Mouse (Mus musculus): ENCODE results near the gene Egr2.
A peak's percentile ranks its signal among the peaks of the same experiment; 100 is the strongest.

Gene Egr2

DNA sequence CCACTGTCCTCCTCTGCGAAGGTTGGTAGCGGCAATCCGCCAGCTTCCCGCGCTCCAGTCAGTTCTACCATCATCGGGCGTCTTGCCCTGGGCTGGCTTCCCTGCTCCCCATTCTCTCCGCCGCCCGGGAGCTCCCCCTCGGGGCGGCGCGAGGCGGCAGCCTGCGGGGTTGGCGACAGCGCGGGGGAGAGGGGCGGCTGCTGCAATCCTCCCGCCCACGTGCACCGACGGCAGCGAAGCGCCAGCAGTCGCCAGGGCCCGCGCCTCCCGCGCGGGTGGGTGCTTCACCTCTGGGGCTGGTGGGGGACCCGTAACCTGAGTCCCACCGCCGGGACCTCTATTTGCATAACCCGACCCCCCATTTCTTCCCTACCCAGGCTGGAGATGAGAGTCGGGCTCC lies at the start of gene Egr2:
TSS of gene Egr2 (plus strand) at position 220 of the 400 bp plus-strand sequence.
- no peak for DNase-seq (ENCODE audit: low read depth)

DNA sequence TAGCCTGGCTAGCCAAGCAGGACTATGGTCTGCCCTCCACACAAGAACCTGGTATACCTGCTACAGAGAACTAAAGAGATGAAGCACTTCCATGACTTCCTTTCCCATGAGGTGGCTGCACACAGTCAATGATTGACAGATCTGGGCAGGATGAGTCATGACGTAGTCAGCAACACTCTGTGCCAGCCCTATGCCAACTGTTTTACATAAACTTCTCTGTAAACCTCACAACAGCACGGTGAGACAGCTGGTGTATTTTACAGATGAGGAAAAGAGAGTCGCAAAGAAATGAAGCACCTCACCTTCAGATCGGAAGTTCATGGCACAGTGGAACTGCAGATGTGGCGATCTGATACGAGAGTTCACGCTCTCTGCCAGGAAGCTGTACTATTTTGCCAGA lies 47.8 kb upstream of the Egr2 start:
- DNase-seq (ENCODE audit: low read depth): no peak

DNA sequence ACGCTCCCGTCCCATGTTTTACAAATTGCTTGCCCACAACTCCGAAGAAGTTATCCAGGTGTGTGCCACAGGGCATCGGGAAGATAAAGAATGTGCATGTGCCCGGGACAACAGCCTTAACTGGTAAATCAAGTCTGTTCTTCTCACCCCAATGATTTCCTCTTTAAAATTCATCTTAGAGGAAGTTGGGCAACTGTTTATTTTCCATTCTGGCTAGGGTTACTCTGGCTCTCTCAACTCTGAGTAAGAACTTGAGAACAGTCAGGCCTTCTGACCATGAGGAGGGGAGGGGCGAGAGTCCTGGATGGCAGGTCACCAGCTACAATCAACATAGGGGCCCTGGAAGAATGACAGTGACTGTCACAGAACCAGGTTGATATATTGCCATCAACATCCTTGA lies 45.4 kb upstream of the Egr2 start:
- no peak for DNase-seq (ENCODE audit: low read depth)

DNA sequence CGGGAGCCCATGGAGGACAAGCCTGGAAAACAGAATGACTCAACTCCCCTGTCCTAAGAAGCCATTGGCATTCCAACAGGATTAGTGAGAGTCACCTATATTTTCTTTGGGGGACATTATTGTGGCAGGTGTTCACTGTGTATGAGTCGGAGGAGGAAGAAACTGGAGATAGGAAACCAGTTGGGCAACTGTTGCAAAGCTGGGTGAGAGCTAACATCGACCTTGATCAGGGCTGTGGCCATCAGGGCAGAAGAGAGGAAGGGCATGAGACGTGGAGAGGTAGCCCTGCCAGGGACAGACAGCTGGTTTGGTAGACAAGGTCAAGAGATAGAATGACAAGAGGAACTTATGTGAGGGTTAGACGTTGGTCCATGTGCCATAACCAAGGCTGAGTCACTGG lies 44.6 kb upstream of the Egr2 start:
- no peak for DNase-seq (ENCODE audit: low read depth)

DNA sequence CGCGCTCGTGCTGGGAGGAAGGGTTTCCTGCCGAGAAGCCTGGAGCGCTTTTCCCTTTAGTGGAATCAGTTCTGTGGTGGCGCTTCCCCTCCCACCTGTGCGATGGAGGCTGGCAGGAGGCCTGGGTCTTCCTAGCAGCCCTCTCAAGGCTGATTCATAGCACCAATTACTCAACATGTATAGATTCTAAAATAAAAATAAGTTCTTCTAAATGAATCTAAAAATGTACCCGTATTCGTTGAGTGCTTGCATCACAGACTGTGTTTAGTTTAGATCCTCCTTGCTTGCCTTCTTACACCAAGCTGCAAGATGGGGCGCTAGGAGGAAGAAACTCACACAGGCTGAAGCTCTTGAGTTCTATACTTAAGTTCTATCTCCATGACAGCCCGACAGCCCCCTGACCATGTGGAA lies 43.1 kb upstream of the Egr2 start:
- DNase-seq (ENCODE audit: low read depth): no peak

DNA sequence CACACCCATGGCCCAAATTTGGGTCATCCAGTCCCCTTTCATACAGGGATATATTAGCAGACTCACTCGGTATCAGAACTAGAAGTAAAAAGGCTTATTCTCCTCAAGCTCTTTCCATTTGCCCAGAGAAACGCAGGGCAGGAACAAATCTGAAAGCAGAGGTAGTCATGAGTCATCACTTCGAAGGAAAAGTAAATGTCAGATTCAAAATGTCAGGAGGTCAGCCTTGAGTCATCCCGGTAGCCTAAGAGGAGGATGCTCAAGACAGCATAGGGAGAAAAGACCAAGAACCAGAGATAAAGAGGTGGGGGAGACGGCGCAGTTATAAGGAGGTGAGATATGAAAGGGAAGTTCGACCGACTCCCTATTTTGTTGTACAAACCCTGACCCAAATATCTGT lies 41.7 kb upstream of the Egr2 start:
- no peak for DNase-seq (ENCODE audit: low read depth)

DNA sequence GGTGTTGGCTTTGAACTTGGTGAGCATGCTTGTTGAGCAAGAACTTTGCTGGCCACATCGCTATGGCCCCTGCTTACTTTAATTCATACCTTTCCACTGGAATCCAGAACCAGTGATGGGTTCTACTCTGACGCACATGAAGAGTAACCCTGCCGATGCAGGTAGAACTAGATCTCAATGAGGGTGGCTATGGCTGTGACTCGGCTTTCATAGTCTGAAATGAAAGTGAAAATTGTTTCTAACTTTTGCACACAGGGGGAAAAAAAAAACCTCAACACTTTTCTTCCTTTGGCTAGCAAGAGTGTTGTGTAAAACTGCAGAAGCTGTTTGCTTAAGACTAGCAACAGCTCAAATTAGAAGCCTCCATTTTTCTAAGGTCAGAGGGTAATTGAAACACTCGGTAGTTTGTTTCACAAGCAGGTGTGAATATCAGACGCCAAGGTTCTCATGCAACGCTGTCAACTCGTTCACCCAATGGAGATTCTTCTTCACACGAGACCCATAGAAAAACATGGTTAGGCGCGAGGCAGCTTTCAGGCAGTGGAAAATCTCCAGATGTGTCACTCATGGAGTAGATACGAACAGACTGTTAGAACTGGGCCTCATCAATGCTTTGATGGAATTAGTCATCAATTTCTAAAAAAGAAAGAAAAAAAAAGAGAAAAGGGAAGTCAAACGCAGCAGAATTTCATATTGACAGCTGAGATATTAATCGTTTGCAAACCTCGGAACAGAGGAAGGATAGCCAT lies 38.0 kb upstream of the Egr2 start:
- DNase-seq (ENCODE audit: low read depth): no peak

DNA sequence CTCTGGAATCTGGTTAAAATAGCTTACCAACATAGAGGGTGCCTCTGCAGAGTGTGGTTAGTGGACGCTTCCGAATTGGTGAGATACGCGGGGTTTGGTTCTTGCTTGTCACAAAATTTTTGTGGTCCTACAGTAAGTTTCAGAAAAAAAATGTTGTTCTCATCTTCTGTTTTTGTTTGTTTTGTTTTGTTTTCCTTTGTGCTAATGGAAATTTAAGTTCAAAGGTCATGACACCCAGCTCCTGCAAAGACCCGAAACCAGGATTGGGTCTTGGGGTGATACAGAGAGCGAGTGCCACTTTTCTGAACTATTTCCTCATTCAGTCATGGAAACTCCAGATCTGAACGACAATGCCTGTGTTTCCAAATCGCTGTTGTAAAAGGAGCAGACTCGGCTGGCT lies 37.3 kb upstream of the Egr2 start:
- DNase-seq (ENCODE audit: low read depth): no peak

DNA sequence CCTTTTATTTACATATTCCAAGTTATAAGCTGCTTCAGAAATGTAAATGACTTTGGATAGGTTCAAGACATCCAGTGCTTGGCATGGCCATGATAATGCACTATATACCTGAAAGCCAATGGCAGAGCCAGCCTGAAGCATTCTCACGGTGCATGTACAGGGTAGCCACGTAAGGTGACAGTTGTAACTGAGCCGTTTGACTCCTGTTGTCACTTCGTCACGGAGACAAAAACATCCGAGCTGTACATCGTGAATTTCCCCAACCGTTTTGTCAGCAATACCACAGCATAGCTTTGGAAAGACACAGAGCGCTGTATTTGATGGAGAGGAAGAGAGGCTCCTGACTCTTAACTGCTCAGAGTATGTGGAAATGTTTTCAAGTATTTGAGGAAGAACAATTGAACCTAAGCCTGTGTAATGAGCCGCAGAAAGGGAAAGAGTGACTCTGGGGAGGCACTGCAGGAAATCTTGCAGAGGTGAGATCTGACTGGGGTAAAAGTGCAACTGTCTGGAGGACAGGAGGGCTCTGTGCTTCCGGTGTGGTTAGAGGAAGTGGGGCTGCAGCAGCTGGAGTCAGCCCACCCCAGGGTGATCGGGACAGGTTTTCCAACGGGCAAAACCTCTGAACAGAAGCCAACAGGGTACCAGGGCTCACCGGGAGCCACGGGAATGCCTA lies 31.8 kb upstream of the Egr2 start:
- no peak for DNase-seq (ENCODE audit: low read depth)

DNA sequence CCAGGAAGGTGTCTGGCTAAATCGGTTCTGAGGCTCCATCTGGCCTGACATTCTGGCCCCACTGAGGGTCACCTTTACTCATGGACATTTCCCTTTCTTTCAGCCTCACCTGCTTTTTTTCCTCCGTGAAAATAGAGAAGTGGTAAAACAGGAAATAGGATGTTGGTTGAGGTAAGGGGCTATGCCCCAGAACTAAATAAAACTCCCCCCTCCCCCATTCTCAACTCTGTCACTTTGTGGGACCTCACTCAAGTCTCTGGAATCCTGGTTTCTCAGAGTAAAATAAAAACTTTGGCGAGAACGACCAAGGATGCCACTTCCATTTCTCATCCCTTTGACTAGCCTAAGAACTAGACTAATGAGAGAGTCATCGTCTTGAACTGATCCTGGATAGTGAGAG lies 31.2 kb upstream of the Egr2 start:
- no peak for DNase-seq (ENCODE audit: low read depth)

DNA sequence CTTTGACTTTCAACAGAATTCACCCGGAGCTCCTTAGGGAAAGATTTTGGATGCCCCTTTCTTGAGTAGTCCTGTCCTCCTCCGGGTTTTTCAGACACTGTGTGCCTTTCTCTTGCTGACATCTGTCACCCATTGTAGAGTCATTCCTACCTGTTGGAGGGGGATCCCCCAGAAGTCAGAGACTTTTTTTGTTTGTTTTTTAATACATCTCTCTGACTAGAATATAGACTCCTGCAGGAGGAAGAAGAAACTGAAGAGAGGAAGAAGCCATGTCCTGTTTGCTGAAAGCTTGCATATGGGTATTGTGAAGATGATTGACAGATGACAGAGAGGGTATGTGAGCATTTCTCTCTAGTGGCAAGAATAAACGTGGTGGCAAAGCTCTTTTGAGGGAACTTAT lies 30.0 kb upstream of the Egr2 start:
- no peak for DNase-seq (ENCODE audit: low read depth)

DNA sequence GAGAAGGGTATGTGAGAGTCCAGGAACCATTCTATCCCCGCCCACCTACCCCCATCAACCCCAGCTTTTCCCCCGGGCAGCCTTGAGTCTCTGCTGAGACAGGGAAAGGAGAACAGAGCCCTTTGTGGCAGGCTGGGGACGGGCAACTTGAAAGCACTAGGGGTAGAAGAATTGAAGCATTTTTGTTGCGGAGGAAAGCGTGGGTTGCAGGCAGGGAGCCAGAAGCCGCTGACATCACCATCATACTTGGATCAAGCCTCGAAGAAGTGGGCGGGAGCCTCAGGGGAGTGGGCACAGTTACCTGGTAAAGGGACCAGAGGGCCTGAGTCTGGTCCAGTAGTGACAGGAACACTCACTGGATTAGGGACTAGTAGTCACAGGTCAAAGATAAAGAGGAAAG lies 23.1 kb upstream of the Egr2 start:
- no peak for DNase-seq (ENCODE audit: low read depth)

DNA sequence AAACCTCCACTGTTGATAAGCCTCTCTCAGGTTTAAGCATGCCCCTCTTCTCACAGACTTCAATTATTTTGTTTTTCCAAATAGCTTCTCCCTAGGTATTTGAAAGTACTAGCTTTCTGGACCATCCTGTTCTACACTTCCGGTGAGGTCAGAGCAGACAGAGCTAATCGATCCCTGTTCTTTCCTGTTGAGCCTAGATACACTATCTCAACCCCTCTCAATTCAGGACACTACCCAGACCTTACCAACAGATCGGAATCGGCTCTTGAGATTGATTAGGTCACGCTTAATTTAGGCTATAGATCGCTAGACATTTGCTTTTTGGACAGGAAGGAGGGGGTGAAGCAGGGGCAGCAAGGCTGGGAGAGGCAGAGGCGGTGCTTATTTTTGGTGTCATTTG lies 22.4 kb upstream of the Egr2 start:
- DNase-seq (ENCODE audit: low read depth): no peak

DNA sequence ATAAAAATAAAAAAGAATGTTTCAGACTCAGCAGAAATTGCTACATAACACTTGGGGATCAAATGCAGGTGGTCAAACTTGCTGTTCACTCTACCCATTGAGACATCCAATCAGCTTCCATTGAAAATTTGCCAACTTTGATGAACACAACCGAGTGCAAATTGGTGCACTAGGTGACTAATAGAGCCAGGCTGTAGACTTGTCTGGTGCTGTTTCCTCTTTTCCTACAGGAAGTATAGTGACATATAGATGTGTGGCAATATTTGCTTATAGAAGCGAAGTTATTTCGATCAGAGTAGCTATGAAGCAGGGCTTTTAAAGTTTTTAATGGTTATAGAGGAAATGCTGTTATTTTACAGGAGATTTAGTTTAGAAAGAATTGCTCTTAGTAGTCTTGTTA lies 16.5 kb upstream of the Egr2 start:
- no peak for DNase-seq (ENCODE audit: low read depth)

DNA sequence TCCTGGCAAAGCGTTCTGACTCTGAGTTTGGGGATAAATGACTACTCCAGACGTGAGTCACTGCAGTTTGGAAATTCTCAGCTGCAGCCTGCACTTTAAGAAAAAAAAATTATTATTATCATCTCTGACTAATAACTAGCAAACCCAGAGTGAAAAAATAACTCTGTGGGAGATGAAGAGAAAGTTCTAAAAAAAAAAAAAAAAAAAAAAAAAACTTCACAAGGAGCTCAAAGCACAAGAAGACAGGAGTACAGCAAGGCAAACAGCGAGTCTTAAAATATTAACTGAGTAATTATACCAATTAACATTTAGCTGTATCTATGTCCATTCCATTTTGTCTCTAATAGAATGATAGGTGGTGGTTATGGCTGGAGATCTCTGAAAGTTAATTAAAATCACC lies 11.1 kb upstream of the Egr2 start:
- no peak for DNase-seq (ENCODE audit: low read depth)

DNA sequence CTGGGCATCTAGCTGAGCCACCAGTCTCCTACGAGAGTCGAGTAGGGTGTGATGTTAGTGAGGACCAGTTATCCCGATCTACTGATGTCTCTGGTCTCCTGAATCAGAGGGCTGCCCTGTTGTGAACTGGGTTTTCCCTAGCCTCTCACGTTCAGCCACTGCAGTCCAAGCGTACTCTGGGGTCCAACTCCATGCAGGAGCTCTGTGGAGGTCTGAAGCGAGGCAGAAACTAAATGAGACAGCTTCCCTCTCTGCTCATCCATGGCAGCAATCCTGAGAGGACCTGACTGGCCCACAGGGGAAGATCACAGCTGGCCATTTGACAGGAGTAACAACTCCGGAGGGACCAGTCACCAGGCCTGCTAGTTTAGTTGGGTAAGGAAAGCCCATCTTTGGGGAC lies 10.6 kb upstream of the Egr2 start:
- no peak for DNase-seq (ENCODE audit: low read depth)

DNA sequence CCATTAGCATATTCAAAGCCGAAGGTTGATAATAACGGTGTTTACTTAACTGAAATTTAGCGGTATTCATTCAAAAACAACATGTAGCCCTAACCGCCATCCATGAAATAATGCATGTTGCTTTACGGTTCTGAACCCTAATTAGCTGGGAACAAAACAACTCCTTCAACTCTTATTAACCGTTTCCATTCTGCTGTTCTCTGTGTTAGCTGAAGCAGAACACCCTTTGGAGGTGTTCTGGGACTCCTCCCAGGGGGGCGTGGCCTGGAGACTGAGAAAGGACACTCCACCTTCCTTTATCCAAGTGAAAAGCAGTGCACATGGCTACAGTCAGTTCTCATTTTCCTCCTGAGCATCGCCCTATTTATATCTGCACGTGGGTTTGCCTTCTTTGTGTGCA lies 8.8 kb upstream of the Egr2 start:
- no peak for DNase-seq (ENCODE audit: low read depth)

DNA sequence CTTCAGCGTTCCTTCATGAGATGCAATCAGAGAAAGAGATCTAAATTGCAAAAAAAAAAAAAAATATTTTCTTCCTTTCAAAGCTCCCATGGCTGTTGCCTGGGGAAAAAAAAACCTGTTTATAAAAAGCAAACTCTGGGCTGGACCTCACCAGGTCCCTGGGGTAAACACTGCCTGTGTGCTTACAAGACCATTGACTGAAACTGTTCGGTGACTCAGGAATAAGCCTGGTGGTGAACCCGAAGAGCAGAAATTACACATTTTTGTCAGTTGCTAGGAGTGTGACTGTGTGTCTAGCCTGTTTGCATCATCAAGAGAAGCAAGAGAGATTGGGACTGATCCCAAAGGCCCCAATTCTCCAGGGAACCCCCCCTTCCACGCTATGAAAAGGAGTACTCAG lies 5.5 kb upstream of the Egr2 start:
- DNase-seq (ENCODE audit: low read depth): no peak

DNA sequence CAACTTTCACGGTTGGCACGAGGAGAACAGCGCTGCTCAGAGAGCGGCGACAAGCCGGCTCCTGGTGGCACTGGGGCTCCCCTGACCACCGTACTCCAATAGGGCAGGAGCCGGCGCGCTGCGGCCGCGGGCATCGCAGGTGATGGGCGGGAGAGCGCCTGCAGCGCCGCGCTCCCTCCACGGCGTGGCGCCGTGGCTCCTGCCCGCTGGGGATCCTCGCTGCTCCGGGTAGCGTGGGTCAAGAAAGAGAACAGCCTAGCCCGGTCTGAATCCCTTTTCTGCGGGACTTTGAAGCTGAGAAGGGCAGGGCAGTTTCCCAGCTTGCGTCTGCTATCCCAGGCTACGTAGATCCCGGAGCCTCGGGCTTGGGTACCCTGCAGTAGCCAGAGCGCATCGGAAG lies 697 bp downstream of the Egr2 start:
- no peak for DNase-seq (ENCODE audit: low read depth)

DNA sequence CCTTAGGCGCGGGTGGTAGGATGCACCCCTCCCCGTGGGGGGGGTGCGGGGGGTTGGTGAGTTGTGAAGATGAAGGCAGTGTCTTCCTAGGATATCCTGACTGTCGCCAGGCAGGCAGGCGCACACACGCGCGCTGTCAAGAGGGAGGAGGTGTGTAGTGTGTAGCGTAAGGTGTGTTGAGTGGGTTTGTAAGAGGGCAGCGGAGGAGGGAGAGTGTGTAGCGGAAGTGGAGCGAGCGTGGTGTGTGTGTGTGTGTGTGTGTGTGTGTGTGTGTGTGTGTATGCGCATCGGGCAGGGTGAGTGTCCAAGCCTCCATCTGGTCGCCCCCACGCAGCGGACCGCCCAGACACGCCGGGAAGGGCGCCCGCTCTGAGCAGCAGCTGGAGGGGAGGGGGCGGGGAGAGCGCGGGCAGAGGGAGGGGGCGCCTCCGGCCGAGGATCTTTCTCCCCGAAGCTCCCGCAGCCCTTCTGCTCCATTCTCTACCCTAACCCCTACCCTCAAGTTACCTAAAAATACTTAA lies 1.4 kb downstream of the Egr2 start:
- DNase-seq (ENCODE audit: low read depth): no peak

DNA sequence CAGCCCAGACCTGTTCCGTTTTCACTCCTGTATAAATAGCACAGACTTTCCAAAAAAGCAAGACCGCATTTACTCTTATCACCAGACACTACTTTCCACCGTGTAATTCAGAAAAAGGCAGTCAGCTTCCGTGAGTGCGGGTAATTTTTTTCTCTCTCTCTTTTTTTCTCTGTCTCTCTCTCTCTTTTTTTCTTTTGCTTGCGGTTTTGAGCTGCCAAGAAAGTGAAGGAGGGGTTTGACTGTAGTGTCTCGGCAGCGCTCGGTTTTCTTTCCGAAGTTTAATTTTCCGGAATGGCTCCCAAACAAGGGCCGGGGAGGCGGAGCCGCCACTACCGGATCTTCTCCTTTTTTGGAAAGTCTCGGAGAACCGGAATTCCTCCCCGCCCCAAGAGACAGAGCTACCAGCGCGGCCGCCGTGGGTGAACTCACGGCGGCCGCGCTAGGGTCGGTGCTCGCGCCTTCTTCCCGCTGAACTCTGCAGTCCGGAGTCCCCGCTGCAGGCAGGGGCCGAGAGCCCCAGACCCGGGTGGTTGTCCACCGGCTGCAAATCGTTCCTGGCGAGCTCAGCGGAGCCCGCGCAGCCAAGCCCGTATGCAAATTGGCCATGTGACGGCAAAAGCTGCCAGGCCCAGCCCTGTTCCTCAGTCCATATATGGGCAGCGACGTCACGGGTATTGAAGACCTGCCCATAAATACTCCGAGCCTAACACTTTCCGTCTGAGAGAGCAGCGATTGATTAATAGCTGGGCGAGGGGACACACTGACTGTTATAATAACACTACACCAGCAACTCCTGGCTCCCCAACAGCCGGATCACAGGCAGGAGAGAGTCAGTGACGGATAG lies 2.1 kb downstream of the Egr2 start:
- peak; percentile 90 for DNase-seq (ENCODE audit: low read depth)

DNA sequence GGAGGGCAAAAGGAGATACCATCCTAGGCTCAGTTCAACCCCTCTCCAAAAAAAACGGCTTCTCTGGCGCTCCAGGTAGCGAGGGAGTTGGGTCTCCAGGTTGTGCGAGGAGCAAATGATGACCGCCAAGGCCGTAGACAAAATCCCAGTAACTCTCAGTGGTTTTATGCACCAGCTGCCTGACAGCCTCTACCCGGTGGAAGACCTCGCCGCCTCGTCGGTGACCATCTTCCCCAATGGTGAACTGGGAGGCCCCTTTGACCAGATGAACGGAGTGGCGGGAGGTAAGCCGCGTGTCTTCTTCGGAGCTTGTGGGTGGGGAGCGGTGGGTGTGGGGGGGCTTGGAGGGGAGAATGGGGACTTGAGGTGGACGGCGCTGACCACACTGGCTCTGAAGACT lies 2.8 kb downstream of the Egr2 start:
- DNase-seq (ENCODE audit: low read depth): no peak
